Mouse (Mus musculus) brain, embryonic 14.5 days (tissue): Measurements from ENCODE around the gene Commd3.

ENCODE experiments used
- CTCF ChIP-seq: fragments of 200-500 bp; IDR thresholded peaks from 2 replicates; pipeline ENCODE4 v1.5.1; 2012; ENCODE audit warnings: inconsistent platforms, mild to moderate bottlenecking, moderate library complexity, borderline replicate concordance; ENCODE audit not compliant: insufficient read depth, insufficient read length; ENCODE audit errors: extremely low read depth
- POLR2A ChIP-seq: fragments of 200-500 bp; IDR thresholded peaks from 2 replicates; pipeline ENCODE4 v1.6.1; 2012; ENCODE audit warnings: mild to moderate bottlenecking, inconsistent platforms, borderline replicate concordance; ENCODE audit not compliant: poor library complexity, insufficient read depth, insufficient read length, severe bottlenecking; ENCODE audit errors: extremely low read depth

- TF ChIP-seq POLR2A: no peak
- no peak for TF ChIP-seq CTCF
Observed at GRCm38 (mm10) chr2:18724462-18724861, 52.3 kb downstream of the Commd3 start.
